Mouse (Mus musculus) cerebellum, adult 11-12 months (tissue): ENCODE measurements around the gene Rhebl1.
"Not testable (repeated sequence)": the region's sequence is repeated elsewhere in the genome, so short reads cannot be mapped to it uniquely, and the experiment has no call there.

Experiments
- DNase-seq: peaks from one replicate; pipeline ENCODE4 v3.0.0; 2022

Gene Rhebl1

DNA sequence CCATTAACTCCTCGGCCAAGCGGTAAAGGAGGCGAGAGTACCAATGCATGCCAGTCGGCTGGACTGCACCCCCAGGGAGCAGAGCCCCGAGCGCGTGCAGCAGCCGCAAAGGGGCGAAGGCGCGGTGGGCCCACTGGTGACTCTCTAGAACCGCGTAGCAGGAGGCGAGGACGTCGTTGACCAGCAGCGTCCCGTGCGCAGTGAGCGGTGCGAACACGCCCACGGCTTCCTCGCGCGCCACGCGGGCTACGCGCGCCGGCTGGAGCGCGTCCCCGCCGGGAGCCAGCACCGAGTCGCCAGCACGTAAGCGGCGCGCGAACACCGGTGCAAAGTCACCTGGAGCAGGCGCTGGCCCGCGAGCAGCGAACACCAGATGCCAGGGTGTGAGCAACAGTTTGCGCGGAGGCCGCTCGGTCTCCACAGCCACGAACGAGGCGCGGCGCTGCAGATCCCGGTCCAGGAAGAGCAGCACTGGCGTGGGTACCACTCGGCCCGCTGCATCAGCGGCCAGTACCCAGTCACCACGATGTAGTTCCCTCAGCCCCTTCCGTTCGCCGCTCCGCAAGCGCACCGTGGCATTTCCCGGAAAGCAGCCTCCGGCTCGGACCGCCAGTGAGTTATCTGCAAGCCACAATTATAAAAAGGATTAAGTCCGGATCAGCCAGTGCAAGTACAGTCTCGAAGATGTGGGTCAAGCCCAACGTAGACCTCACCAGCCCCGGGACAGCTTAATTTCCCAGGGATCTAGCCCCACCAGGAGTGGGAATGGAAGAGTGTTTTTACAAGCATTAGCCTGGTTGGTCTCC is at the start of gene Rhebl1:
Gene Rhebl1 (minus strand): TSS at position 601 of the 806 bp plus-strand sequence.
- peak; percentile 42 for DNase-seq

DNA sequence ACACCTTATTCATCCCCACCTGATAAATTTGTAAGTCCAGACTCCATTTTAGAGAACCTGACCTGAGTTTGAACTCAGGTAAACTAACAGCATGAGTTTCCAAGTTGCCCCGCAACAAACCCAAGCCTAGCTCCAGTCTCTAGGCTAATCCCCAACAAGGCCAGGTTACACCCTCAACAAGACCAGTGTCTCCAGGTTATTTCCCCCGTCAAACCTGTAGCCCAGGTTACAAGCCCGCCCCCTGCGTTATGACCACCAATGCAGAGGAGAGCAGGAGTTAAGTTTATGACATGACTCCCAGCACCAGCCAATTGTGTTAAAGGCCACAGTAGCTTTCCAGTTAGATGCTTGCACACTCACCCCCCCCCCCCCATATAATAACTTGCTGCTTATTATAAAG is 48.8 kb upstream of the Rhebl1 start:
- no peak for DNase-seq

DNA sequence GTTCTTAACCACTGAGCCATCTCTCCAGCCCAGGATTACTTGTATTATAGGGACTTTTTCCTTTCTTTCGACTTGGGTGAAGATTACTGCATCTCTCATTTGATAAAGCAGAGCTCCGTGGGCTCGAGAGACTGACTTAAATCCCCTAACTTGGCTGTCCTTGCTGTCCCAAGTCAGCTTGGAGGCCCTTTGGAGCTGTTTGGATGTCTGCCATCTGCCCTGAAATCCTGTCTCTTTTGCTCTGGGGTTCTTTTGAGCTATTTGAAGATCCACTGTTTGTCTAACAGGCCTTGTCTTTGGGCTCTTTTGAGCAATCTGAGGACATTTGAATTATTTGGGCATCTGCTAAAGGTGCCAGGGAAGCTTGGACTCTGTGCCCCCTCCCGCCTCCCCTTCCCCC is 47.7 kb upstream of the Rhebl1 start:
- DNase-seq = no peak

DNA sequence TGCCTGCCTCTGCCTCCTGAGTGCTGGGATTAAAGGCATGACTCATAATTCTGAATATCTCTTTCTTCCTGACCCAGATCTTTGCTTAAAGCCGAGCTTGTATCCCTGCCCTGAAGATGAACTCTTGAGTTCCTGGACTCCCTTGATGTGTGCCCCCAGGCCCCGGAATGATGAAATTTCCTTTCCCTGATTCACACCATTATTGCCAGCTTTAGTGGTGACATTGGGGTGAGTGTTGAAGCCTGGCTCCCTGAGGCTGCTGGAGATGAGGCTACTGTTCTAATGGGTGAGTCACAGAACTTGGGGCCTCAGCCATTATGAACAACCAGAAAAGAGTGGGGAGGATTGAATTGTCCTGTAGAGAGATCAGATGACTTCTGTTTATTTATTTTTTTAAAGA is 47.2 kb upstream of the Rhebl1 start:
- DNase-seq = no peak

DNA sequence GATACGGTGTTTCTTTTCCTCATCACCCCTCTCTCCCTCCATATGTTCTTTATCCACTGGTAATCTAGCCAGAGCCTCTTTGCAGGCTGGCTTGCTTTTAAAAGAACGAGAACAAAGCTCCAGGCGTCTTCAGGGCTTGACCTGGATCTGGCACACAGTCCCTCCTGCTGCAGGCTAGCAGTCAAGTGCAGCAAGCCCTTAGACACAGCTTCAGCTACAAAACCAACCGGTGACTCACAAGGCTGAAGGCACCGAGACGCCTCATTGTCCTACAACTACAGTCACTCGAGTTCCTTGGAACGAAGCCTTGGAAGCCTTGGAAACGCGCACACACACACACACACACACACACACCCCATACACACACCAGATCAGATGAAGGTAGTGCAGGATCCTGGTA is 46.5 kb upstream of the Rhebl1 start:
- DNase-seq = peak; percentile 54

DNA sequence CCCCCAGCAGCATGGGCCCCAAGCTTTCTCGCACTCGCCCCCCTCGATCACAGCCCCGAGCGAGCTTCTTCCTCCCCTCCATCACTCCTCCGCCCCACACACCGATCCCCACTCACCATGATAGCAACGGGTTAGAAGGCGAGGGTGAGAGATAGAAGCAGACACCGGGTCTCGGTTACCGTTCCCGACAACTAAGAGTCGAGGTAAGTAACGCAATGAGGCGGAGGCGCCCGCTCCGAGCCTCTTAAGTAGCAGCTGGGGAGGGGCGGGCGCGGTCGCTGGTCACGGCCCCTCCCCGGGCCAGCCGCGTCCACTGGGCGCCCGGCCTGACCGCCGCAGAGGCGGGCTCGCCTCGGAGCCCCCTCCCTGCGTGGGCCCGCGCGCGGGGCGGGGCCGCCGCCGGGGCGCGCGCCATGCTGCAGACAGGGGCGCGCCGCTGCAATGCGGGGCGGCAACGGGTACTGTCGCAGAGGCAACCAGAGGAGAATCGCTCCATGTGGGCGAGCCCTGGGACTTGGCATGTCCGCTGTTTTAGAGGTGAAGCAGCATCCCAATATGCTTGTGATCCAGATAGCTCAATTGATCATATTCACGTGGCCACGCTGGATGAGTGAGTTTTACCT is 40.0 kb upstream of the Rhebl1 start, which contains the start of gene Tuba1b:
Gene Tuba1b (minus strand): TSS at position 349 of the 623 bp plus-strand sequence.
- DNase-seq = peak; percentile 95

DNA sequence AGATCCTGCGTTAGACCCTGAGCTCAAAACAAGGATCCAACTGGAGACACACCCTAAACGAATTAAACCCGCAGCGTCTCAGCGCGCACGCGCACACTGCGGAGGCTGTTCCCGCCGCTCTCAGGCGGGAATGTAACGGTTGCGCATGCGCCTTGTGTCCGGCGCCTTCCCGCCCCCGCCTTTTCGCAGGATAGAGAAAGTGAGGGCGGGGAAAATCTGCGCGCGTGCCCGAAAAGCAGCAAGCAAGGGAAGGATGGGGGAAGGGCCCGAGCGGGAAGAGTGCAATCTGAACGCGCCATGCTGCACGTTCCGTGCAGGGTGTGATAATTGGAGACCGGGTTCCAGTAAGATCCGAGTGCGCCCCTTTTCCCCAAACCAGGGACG is 39.5 kb upstream of the Rhebl1 start:
- peak; percentile 97 for DNase-seq

DNA sequence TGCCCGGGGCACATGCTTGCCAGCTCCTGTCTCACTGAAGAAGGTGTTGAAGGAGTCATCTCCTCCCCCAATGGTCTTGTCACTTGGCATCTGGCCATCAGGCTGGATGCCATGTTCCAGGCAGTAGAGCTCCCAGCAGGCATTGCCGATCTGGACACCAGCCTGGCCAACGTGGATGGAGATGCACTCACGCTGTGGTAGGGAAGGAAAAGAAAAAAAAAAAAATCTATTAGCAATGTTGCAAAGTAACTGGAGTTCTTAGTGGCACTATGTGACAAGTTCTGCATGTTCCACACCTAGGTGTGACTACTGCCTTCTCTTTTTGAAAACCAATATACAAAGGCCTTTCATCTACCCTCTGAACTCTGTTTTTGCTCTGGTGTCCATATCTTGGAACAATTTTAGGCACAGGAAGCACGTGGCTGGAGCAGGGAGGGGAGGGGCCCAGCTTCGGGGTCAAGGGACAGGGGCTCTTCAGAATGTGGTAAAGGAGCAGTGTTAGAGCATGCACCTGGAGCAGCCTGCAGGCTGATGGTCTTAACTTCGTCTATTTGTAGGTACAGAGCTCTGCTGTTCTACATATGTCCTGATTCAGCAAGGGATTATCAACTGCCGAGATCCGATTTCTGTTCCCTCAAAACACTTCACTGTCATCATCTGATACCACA is 38.8 kb upstream of the Rhebl1 start:
- peak; percentile 69 for DNase-seq

DNA sequence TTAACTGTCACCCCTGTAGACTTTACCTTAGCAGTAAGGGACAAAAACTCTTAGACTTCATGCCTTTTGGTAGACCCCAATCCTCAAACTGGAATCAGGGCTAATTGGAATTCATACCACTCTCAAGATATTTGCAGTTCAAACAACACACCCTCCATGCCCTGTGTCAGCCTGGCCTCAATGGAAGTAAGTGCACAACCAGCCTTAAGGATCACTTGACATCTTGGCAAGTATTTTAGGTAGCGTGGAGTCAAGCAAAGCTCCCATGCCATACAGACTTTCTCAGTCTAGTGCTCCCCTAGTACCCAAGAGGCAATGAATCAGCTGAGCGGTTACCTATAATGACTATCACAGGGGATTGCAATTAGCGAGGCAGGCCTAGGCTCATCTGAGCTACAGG is 36.7 kb upstream of the Rhebl1 start:
- DNase-seq = no peak

DNA sequence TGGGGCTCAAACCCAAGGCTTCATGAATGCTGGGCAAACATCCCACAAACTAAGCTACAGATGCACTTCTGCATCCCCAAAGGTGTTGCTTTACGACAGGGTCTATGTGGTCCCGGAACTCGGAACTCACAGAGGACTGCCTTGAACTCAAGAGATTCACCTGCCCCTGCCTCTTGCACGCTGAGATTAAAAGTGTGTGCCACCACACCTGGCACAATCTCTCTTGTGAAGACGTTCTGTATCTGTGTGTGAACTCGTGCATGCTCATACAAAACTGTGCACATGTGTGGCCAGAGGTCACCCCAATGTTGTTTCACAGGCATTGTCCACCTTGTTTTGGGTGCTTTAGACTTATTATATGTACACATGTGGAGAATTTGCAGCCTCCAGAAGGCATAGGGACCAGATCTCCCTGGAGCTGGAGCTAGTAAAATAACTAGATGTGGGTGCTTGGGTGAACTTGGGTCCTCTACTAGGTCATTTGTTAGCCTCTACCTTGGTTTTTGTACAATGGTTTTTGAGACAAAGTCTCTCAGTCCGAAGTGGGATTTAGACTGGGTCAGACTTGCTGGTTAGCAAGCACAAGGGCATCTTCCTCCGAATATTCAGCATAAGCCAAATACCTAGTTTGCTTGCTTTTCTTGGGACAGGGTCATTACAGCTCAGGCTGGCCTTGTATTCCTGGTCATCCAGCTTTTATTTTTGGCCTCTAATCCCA is 35.8 kb upstream of the Rhebl1 start:
- no peak for DNase-seq

DNA sequence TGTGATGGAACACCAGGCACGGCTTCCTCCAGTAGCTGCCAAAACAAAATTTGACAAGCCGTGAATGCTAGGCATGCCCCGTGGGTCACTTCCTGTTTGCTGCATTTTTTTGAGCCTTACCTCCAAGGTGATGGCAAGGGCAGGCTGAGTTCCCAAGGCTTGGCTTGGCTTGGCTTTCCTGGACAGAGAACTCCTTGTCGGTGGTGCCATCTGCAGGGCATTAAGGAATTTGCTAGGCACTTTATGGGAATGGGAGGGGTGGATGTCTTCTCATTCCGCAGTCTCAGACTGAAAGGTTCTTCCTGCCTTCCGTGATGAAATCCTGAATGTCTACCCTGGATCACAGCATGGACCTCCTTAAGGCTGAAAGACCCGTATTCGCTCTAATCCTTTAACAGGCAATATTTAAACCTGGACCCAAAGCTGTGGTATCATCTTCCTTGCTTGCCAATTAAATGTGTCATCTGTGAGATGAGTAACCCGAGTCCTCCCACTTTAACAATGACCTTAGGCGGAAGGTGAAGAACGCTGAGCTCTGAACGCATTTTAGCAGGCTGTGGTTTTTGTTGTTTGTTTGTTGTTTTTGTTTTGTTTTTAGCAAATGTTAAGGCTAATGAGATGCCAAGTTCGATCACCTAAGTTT is 34.4 kb upstream of the Rhebl1 start:
- peak; percentile 84 for DNase-seq

DNA sequence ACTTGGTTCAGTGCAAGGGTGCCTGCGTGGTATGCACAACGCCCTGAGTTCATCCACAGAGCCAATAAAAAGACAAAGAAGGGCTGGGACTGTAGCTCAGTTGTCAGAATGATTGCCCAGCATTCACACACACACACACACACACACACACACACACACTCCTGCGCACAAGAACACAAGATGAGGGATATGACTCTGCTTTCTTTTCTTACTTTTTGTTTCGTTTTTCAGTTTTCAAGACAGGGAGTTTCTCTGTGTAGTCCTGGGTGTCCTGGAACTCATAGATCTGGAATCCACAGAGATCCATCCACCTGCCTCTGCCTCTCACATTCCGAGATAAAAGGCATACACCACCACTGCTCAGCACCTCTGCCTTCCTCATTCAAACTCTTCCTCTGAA is 33.2 kb upstream of the Rhebl1 start:
- no peak for DNase-seq

DNA sequence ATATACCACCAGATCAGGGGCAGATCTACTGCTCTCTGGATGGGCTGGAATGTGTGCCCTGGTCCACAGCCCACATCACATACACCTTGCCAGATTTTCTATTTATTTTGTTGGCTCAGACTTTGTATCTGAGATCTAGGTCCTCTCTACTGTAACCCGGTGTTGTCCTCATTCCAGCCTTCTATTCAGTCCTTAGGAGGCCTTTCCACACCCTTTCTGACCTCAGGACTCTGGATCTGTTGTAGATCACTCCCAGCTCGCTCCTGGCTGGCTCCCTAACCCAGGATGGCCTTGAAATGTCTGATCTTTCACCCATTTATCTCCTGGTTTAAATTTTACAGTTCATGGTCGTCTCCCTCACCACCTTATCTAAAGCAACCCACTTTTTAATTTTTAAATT is 30.3 kb upstream of the Rhebl1 start:
- no peak for DNase-seq

DNA sequence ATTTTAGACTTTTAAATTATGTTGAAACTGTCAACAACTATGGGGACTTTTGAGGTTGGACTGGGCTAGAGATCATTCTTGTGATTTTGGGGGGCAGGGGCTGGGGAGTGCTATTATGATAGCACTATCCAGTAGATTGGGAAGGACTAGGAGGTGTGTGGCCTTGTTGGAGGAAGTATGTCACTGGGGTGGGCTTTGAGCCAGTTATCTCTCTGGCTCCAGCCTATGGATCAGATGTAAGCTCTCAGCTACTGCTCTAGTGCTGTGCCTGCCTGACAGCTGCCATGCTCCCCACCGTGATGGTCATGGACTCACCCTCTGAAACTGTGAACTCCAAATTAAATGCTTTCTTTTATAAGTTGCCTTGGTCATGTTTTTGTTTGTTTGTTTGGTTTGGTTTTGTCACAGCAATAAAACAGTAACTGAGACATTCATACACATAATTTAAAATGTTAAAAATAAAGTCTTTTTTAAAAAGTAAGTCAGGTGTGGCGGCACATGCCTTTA is 28.7 kb upstream of the Rhebl1 start:
- no peak for DNase-seq

DNA sequence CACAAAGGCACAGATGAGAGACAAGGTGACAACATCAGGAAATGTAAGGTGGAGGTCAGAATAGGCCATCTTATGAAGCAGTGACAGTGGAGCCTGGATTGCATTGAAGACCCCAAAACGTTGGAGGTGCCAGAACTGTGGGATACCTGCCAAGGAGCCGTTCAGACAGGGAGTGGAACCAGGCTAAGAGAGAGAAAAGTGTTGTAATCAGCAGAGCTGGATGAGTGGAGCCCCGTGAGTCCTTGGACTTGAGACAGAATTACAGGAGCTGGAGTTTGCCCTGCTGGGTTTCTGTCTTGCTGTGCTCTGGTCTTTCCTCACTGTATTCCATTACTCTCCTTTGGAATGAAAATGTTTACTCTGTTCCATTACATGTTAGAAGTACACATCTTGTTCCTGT is 28.2 kb upstream of the Rhebl1 start:
- no peak for DNase-seq

DNA sequence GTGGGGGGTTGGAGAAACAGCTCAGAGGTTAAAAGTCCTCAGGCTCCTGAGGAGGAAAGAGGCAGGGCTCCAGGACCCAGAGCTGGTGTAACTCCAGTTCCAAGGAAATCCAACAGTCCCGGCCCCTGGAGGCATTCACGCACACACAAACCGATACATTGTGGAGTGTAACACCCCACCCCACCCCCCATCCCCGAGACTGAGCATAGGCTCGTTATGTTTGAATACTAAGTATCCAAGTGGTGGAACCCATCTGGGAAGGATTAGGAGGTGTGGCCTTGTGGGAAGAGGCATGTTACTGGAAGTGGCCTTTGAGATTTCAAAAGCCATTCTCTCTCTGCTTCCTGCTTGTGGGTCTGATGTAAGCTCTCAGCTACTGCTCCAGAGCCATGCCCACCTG is 27.2 kb upstream of the Rhebl1 start:
- DNase-seq = no peak

DNA sequence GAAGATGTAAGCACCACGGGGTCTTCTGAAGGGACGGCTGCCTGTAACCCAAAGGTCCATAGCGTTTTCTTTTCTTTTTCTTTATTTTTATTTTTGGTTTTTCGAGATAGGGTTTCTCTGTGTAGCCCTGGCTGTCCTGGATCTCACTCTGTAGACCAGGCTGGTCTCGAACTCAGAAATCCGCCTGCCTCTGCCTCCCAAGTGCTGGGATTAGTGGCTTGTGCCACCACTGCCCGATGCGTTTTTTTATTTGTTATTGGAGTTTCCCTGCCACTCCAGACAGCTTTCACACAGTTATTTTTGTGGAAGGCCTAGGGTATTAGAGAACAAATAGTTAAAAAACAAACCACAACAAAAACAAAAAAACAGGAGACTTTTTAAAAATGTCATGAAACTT is 24.2 kb upstream of the Rhebl1 start:
- DNase-seq = not testable (repeated sequence)

DNA sequence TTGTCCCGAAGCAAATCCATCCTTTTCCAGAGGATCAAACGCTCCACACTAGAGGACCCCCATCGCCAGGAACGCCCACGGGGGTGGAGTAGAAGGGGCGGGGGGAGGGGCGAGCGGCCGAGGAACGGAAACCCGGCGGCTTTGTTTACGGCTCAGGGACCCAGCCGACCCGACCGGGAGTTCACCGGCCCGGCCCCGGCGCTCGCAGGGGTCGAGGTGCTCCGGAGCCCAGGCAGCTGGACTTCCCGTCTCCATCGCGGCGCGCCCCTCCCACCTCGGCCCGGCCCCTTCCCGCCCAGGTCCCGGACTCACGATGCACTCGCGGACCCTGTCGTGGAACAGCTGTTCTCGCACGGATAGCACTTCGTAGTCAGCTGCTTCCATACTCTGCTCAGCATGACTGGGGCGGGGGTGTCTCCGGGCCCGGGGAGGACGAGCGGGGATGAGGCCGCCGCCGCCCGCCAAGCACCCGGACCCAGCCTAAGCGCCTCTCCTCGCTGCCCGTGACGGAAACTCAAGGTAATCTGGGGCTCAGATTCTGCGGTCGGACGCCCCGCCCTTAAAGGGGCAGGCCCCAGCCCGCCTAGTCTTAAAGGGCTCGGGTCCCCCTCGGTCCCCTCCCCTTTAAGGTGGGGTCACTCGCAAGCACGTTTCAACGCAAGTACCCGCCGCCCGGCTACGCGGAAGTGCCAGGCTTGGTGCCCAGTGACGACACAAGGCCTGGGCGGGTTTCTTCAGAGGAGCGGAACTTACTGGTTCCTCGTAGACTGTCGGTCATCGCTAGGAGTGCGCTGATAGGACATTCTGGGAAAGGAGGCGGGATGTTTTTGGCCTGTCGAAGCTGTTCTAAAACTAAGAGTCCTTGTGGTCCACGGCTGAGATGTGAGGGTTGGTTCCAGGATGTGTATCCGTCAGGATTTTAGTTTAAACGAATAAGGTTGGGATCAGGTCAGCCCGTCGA is 23.5 kb upstream of the Rhebl1 start, which contains the start of gene Lmbr1l:
Gene Lmbr1l (minus strand): TSS at position 694 of the 961 bp plus-strand sequence.
- DNase-seq = peak; percentile 99

DNA sequence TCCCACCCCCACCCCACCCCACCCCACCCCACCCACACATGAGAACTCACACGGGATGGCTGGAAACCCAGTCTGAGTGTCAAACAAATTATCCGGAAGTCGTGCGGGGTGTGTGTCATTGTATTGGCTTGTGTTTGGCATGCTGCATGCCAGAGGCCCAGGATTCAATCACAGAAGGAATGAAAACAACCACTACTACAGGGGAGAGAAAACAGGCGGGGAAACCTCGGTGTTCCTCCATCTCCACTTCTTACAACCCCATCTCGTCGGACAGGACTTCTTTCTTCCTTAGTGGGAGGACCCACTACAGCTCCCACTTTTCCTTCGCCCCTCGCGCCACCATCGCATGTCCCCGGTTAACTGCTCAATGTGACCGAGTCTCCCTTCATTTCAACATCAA is 22.8 kb upstream of the Rhebl1 start:
- DNase-seq = no peak

DNA sequence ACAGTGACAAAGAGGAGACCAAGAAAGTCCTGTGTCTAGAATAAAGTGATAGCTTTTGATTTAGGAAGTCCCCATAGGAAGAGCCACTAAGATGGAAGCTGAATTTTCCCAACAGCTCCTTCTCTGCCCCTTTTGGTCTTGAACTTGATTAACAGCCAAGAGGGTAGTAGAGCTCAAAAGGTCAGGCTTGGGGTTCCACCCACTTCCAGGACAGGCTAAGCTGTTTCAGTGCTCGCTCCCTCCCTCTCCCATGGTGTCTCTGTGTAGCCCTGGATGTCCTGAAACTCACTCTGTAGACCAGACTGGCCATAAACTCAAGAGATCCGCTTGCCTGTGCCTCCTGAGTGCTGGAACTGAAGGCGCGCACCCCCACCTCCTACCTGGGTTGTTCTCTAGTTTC is 21.7 kb upstream of the Rhebl1 start:
- DNase-seq = no peak

DNA sequence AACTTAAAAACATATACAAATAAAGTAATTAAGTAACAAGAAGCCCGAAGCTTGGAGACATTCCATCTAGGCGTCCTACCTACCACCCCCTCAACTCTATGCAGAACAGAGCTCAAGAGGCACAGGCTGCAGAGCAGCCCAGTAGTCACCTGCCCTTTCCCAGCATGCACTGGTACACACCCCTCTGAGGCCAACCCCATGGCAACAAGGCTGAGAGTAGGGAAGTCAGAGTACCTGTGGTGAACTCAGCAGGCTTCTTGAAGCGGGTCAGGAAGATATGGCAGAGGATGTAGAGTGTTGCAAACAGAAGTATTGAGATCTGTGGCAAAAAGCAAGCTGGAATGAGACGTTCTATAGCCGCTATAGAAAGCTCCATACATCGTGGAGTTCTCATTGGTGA is 20.6 kb upstream of the Rhebl1 start:
- no peak for DNase-seq
